Mouse (Mus musculus) bone marrow, adult 2 months (tissue): ENCODE results near the gene Rnaset2b. TPM values are rescaled to one million over a fixed set of nuclear protein-coding genes. Genes with fewer than 3 reads are reported as not detected.
"Not testable (repeated sequence)": the region's sequence is repeated elsewhere in the genome, so short reads cannot be mapped to it uniquely, and the experiment has no call there.

Source experiments
- H3K27ac ChIP-seq: fragments of 200-500 bp; 2 replicates; pipeline ENCODE4 v1.5.1; 2012; ENCODE audit warnings: low read depth, mild to moderate bottlenecking, control low read depth, inconsistent platforms, low read length; ENCODE audit not compliant: control insufficient read depth, poor library complexity, insufficient read depth
- H3K4me1 ChIP-seq: fragments of 200-500 bp; 2 replicates; pipeline ENCODE4 v1.6.1; 2011; ENCODE audit warnings: low read length; ENCODE audit not compliant: control insufficient read depth, insufficient read depth
- H3K4me3 ChIP-seq: fragments of 200-500 bp; replicated peaks from 2 replicates; pipeline ENCODE3; 2011; ENCODE audit warnings: mild to moderate bottlenecking, low read depth, low read length, control low read depth; ENCODE audit not compliant: control insufficient read depth
- CTCF ChIP-seq: fragments of 200-500 bp; IDR thresholded peaks from 2 replicates; pipeline ENCODE4 v1.5.1; 2011; ENCODE audit warnings: low read length, control low read depth; ENCODE audit not compliant: control insufficient read depth, insufficient read depth
- WGBS: fragments of 180-500 bp; shearing (Covaris S2); methylation state at CpG from one replicate; pipeline ENCODE4 v1.1.7; 2018; 5-methylcytosine and 5-hydroxymethylcytosine counted together
- polyA plus RNA-seq: library from polyadenylated mRNA; stranded (reverse); fragments of >200 nt; gene quantifications from 2 replicates; pipeline ENCODE4 v1.2.4, GENCODE M21; 2011; ENCODE audit warnings: low replicate concordance; ENCODE audit not compliant: missing spikeins, insufficient read depth, insufficient read length

Rnaset2b gene
- polyA plus RNA-seq, 1 experiment, result 135 TPM

GRCm38 (mm10) chr17:6962936-6963335, 7.5 kb upstream of the Rnaset2b start:
- 18% methylated on average over 4 of the region's 4 CpGs for WGBS
- H3K4me1 ChIP-seq, H3K4me3 ChIP-seq: not testable (repeated sequence)
- peak overlapping the region; percentile 33; the same call in 1 of the 2 replicates for H3K27ac ChIP-seq

DNA sequence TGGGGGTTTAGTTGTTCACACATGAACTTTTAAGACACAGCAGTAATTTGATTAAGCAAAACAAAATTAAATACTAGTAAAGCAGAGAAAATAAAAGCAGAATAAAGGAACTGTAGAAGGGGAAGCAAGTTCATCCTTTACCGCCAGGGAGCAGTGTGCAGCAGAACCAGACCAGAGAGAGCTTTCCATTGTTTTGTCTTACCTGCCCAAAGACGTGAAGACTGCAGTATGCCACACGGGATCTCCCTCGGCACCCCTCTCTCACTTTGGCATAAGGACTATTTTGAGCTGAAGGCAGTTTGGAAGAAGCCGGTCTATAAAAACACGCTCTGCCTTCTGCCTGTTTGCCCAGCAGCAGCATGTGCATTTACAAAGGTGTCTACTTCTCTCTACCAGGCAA, 5.1 kb upstream of the Rnaset2b start:
- not testable (repeated sequence) for H3K4me1 ChIP-seq, H3K27ac ChIP-seq, H3K4me3 ChIP-seq
- WGBS, result 12% methylated on average over 6 of the region's 6 CpGs
- TF ChIP-seq CTCF, result peak; percentile 36; the same call in 1 of the 2 replicates

DNA sequence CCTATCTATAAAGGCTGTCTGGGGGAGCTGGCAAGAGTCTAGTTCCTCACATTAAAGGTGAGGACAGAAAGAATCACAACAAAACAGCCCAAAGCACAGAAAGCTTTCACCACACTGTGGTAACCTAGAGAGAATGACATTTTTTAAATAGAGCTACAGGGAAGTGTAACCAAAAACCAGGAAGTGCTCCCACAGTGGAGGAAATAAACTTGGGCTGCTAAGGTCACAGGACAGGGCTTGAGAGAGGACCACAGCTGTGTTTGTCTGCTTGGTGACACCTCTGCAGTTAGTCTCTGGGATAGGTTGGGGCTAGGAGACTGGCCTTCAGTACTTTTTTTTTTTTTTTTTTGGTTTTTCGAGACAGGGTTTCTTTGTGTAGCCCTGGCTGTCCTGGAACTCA, 2.8 kb upstream of the Rnaset2b start:
- H3K4me1 ChIP-seq, H3K27ac ChIP-seq: not testable (repeated sequence)
- WGBS, result 25% methylated on average over 1 of the region's 1 CpGs

GRCm38 (mm10) chr17:6971238-6971637, 804 bp downstream of the Rnaset2b start:
- 81% methylated on average over 8 of the region's 8 CpGs for WGBS
- H3K4me3 ChIP-seq, H3K27ac ChIP-seq, H3K4me1 ChIP-seq: not testable (repeated sequence)

More for the DNA sequence above, 2.8 kb upstream of the Rnaset2b start:
- H3K4me3 ChIP-seq, result not testable (repeated sequence)

GRCm38 (mm10) chr17:6972836-6973396, 2.5 kb downstream of the Rnaset2b start:
- not testable (repeated sequence) for H3K4me3 ChIP-seq, H3K4me1 ChIP-seq, H3K27ac ChIP-seq
- 79% methylated on average over 4 of the region's 4 CpGs for WGBS

GRCm38 (mm10) chr17:6974985-6975384, 4.6 kb downstream of the Rnaset2b start:
- 66% methylated on average over 3 of the region's 3 CpGs for WGBS
- not testable (repeated sequence) for H3K4me1 ChIP-seq, H3K4me3 ChIP-seq, H3K27ac ChIP-seq

DNA sequence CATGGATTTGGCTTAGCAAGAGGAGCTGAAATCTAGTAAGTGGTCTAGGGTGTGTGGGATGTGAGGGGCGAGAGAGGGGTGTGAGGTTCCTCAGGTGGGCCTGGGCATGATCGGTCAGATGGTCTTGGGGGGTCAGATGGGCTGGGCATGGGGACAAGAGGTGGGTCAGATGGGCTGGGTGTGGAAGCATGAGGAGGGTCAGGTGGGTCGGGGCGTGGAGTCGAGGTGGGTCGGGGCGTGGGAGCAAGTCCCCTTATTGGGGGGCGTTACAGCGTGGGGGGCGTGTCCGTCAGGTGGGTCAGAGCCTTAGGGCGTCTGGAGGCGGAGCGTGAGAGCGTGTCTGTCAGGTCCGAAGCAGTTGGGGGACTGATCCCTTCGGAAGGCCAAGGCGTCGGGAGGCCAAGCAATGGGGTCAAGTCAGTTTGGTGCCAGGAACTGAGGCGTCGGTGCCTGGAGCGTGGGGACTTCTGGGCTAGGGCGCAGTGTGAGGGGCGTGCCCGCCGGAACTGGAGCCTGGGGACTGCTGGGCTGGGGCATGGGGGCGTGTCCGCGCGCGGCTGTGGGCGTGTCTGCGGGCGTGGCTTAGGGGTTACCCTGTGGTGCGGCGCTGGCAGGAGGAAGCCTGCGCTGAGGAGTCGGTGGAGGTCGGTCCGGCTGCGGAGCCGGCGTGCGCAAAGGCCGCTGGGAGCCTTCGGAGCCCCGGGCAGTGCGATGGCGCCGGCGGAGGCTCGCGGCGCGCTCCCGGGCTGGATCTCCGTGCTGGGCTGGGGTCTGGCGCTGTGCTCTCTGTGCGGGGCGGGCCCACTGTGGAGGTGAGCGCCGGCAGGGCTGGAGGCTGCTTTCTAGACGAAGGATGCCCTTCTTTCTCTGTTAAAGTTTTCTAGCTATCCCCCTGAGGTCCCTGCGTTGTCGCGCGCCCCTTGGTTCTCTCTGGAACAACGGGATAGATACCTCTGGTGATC, 8.1 kb downstream of the Rnaset2b start, which contains the start of gene Gm49721:
TSS of gene Gm49721 (plus strand) at position 618 of the 962 bp plus-strand sequence.
- H3K27ac ChIP-seq, result peak within 1 kb of the TSS; percentile 34
- not testable (repeated sequence) for H3K4me1 ChIP-seq
- 2% methylated on average over 60 of the region's 68 CpGs for WGBS
- H3K4me3 ChIP-seq, result peak within 1 kb of the TSS; percentile 59

DNA sequence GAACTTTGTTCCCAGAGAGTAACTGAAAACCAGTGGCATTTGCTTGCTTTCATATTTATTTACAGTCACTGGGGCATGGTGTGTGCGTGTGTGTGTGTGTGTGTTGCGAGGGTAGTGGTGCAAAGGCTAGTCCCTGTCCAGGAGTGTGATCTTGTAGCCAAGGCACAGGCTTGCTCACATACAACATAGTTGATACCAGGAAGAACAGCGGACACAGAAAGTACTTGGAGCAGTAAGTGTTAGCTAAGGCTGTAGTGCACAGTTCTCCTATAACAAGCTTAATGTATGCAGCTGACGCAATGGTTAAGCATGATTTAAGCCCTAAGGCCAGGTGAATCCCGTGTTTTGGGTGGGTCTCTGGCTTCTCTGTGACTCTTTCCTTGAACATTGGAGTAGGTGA, 8.9 kb downstream of the Rnaset2b start:
- 8% methylated on average over 5 of the region's 5 CpGs for WGBS
- H3K4me3 ChIP-seq, result peak overlapping the region; percentile 59
- H3K4me1 ChIP-seq, H3K27ac ChIP-seq: not testable (repeated sequence)

- H3K4me1 ChIP-seq, H3K27ac ChIP-seq, H3K4me3 ChIP-seq: not testable (repeated sequence)
- WGBS, result 93% methylated on average over 5 of the region's 8 CpGs
Observed at GRCm38 (mm10) chr17:6980144-6980543, 9.7 kb downstream of the Rnaset2b start.

DNA sequence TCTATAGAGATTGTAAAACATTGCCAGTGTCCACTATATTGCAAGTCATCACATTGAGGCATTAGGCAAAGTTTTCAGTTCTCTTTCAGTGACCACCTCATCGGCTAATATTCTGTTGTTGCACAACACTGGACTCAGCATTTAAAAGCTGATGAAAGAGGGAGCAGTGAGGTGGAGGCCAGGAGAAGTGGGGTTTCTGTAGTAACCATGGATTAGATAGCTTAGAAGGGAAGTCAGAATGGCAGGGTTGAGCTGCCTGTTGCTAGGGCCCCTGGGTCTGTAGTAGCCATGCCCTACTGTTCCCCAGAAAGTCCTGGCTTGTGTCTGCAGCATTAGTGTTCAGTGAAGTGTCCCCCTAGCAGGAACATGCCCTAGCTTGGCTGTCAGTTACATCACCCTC, 15.7 kb downstream of the Rnaset2b start:
- WGBS, result 37% methylated on average over 1 of the region's 1 CpGs
- not testable (repeated sequence) for H3K4me1 ChIP-seq, H3K4me3 ChIP-seq, H3K27ac ChIP-seq

GRCm38 (mm10) chr17:6995504-6995903, 25.1 kb downstream of the Rnaset2b start:
- not testable (repeated sequence) for H3K4me3 ChIP-seq
- no CpG with 5 or more reads among the region's 6 CpGs for WGBS

DNA sequence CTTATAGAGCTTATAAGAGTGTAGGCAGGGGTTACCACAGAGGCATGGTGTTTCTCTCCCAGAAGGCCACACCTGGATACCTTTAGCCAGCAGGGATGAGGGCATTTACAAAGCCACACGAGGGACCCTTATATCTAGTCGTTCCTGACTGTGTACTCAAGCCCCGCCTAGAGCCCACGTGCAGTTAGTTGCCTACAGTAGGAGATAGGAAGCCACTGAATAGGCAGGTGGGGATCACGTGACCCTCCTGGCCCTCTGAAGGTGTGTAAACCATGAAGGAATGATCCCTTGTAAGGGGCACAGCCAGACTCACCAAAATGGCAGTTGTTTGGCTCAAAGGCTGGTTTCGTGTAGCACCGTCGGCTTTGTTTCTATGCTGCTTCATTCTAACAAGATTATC, 26.4 kb downstream of the Rnaset2b start:
- 75% methylated on average over 8 of the region's 8 CpGs for WGBS
- H3K27ac ChIP-seq, H3K4me1 ChIP-seq, H3K4me3 ChIP-seq: not testable (repeated sequence)

More at GRCm38 (mm10) chr17:6995504-6995903, 25.1 kb downstream of the Rnaset2b start:
- H3K27ac ChIP-seq, H3K4me1 ChIP-seq: not testable (repeated sequence)

DNA sequence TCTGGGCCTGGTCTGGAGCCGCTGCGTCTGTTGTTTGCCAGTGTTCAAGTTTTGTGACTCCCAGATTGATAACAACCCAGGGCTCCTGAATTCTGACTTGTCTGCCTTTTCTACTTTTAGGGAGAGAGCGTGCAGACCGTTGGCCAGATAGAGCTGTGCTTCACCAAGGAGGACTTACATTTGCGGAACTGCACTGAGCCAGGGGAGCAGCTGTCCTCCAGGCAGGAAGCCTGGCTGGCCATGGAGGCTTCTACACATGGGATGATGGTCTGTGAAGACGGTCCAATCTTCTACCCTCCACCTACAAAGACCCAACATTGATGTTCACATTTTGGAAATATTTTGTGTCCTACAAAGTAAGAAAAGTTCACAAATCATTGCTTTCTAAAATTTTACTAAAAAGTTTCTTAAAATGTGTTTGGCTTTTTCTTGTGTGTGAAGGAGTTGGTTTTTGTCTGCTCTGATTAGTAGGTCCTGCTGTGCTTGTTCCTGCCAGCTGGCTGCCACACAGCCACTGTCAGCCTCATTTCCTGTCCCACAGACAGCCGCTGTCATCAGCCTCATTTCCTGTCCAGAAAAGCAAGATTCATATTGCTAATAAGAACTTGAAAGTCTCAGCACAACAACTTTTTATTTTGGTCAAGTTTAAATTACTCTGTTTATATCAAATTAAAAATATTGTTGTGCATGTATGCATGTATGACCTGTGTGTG, 27.5 kb downstream of the Rnaset2b start:
- H3K27ac ChIP-seq, H3K4me3 ChIP-seq, H3K4me1 ChIP-seq: not testable (repeated sequence)
- whole genome bisulfite sequencing, result 45% methylated on average over 1 of the region's 7 CpGs
